Mouse (Mus musculus): ENCODE measurements around the gene Rpl14. TPM values are rescaled to one million over a fixed set of nuclear protein-coding genes. Genes with fewer than 3 reads are reported as not detected.

Gene Rpl14
- polyA plus RNA-seq, 1 experiment from 2014 or later, result 525 TPM

GRCm38 (mm10) chr9:120566384-120566783 lies 4.9 kb upstream of the Rpl14 start:
- 69% methylated on average over 5 of the region's 5 CpGs for WGBS
- H3K36me3 ChIP-seq (ENCODE audit: control insufficient read depth, insufficient read depth, low read length), result no peaks in the 10 kb centered on the region
- no peak overlapping the region for H3K4me2 ChIP-seq (ENCODE audit: low read length)
- no peaks in the 10 kb centered on the region for H3K27me3 ChIP-seq (ENCODE audit: control insufficient read depth, insufficient read depth, low read length)
- H3K4me1 ChIP-seq (ENCODE audit: control insufficient read depth, insufficient read depth, low read length), result peaks cover 4% of the 10 kb centered on the region; the same call in 1 of the 2 replicates
- DNase-seq (no peak), ATAC-seq (ENCODE audit: low FRiP score, low TSS enrichment) (no peak)
- no peak overlapping the region for H3K4me3 ChIP-seq (replicated peaks; ENCODE audit: low read depth, low read length)
- no peak overlapping the region for H3K27ac ChIP-seq (replicated peaks; ENCODE audit: low read depth, low read length)
- no peaks in the 10 kb centered on the region for H3K9me3 ChIP-seq (ENCODE audit: control insufficient read depth, low read length)
- H3K9ac ChIP-seq (replicated peaks; ENCODE audit: low read length), result no peak overlapping the region

GRCm38 (mm10) chr9:120568917-120569316 lies 2.3 kb upstream of the Rpl14 start:
- WGBS, result 78% methylated on average over 2 of the region's 2 CpGs
- ATAC-seq (ENCODE audit: low FRiP score, low TSS enrichment), result no peak
- no peaks in the 10 kb centered on the region for H3K27me3 ChIP-seq (ENCODE audit: control insufficient read depth, insufficient read depth, low read length)

GRCm38 (mm10) chr9:120569721-120570333 lies 1.4 kb upstream of the Rpl14 start:
- WGBS, result 60% methylated on average over 13 of the region's 13 CpGs
- DNase-seq (peak; percentile 74), ATAC-seq (ENCODE audit: low FRiP score, low TSS enrichment) (no peak)
- Histone ChIP-seq H3K4me3 (replicated peaks; ENCODE audit: low read depth, low read length) (no peak overlapping the region), H3K9me3 (ENCODE audit: control insufficient read depth, low read length) (no peaks in the 10 kb centered on the region), H3K9ac (replicated peaks; ENCODE audit: low read length) (no peak overlapping the region), H3K4me2 (ENCODE audit: low read length) (no peak overlapping the region), H3K36me3 (ENCODE audit: control insufficient read depth, insufficient read depth, low read length) (peaks cover 22% of the 10 kb centered on the region), H3K27me3 (ENCODE audit: control insufficient read depth, insufficient read depth, low read length) (no peaks in the 10 kb centered on the region), H3K4me1 (ENCODE audit: control insufficient read depth, insufficient read depth, low read length) (peaks cover 10% of the 10 kb centered on the region; the same call in 1 of the 2 replicates), H3K27ac (replicated peaks; ENCODE audit: low read depth, low read length) (no peak overlapping the region)

More at GRCm38 (mm10) chr9:120568917-120569316, 2.3 kb upstream of the Rpl14 start:
- Histone ChIP-seq H3K36me3 (ENCODE audit: control insufficient read depth, insufficient read depth, low read length) (peaks cover 13% of the 10 kb centered on the region), H3K4me1 (ENCODE audit: control insufficient read depth, insufficient read depth, low read length) (peaks cover 10% of the 10 kb centered on the region; the same call in 1 of the 2 replicates), H3K9me3 (ENCODE audit: control insufficient read depth, low read length) (no peaks in the 10 kb centered on the region), H3K9ac (replicated peaks; ENCODE audit: low read length) (no peak overlapping the region), H3K27ac (replicated peaks; ENCODE audit: low read depth, low read length) (no peak overlapping the region), H3K4me3 (replicated peaks; ENCODE audit: low read depth, low read length) (no peak overlapping the region), H3K4me2 (ENCODE audit: low read length) (no peak overlapping the region)
- no peak for DNase-seq

- WGBS, result 62% methylated on average over 2 of the region's 2 CpGs
- ATAC-seq (ENCODE audit: low FRiP score, low TSS enrichment) (no peak), DNase-seq (no peak)
- Histone ChIP-seq H3K4me1 (ENCODE audit: control insufficient read depth, insufficient read depth, low read length) (peaks cover 10% of the 10 kb centered on the region; the same call in 1 of the 2 replicates), H3K4me2 (ENCODE audit: low read length) (peak overlapping the region; percentile 83), H3K9ac (replicated peaks; ENCODE audit: low read length) (no peak overlapping the region), H3K27ac (replicated peaks; ENCODE audit: low read depth, low read length) (no peak overlapping the region), H3K27me3 (ENCODE audit: control insufficient read depth, insufficient read depth, low read length) (no peaks in the 10 kb centered on the region), H3K9me3 (ENCODE audit: control insufficient read depth, low read length) (no peaks in the 10 kb centered on the region), H3K36me3 (ENCODE audit: control insufficient read depth, insufficient read depth, low read length) (peaks cover 27% of the 10 kb centered on the region), H3K4me3 (replicated peaks; ENCODE audit: low read depth, low read length) (peak overlapping the region; percentile 81; the same call in 1 of the 2 replicates)
These were observed 914 bp upstream of the Rpl14 start for GRCm38 (mm10) chr9:120570334-120570725.

GRCm38 (mm10) chr9:120571593-120572385 lies 545 bp downstream of the Rpl14 start:
- Histone ChIP-seq H3K4me3 (replicated peaks; ENCODE audit: low read depth, low read length) (peak overlapping the region; percentile 81), H3K27me3 (ENCODE audit: control insufficient read depth, insufficient read depth, low read length) (no peaks in the 10 kb centered on the region), H3K4me1 (ENCODE audit: control insufficient read depth, insufficient read depth, low read length) (peaks cover 10% of the 10 kb centered on the region; the same call in 1 of the 2 replicates), H3K4me2 (ENCODE audit: low read length) (peak overlapping the region; percentile 83), H3K9me3 (ENCODE audit: control insufficient read depth, low read length) (no peaks in the 10 kb centered on the region), H3K27ac (replicated peaks; ENCODE audit: low read depth, low read length) (peak overlapping the region; percentile 78), H3K36me3 (ENCODE audit: control insufficient read depth, insufficient read depth, low read length) (peaks cover 34% of the 10 kb centered on the region), H3K9ac (replicated peaks; ENCODE audit: low read length) (peak overlapping the region; percentile 84)
- WGBS, result 2% methylated on average over 53 of the region's 53 CpGs
- DNase-seq (no peak), ATAC-seq (ENCODE audit: low FRiP score, low TSS enrichment) (peak; percentile 79)

GRCm38 (mm10) chr9:120575748-120576661 lies 4.8 kb downstream of the Rpl14 start:
- peak overlapping the region; percentile 94 for H3K4me2 ChIP-seq (ENCODE audit: low read length)
- 0 out of 2 replicates have a peak overlapping the region, but pooled peaks have one; percentile 2 for H3K27ac ChIP-seq (replicated peaks; ENCODE audit: low read depth, low read length)
- H3K9ac ChIP-seq (replicated peaks; ENCODE audit: low read length), result no peak overlapping the region
- H3K36me3 ChIP-seq (ENCODE audit: control insufficient read depth, insufficient read depth, low read length), result peaks cover 34% of the 10 kb centered on the region
- no peak overlapping the region for H3K4me3 ChIP-seq (replicated peaks; ENCODE audit: low read depth, low read length)
- DNase-seq (peak; percentile 23), ATAC-seq (ENCODE audit: low FRiP score, low TSS enrichment) (no peak)
- no peaks in the 10 kb centered on the region for H3K9me3 ChIP-seq (ENCODE audit: control insufficient read depth, low read length)
- no peaks in the 10 kb centered on the region for H3K27me3 ChIP-seq (ENCODE audit: control insufficient read depth, insufficient read depth, low read length)
- H3K4me1 ChIP-seq (ENCODE audit: control insufficient read depth, insufficient read depth, low read length), result peaks cover 10% of the 10 kb centered on the region; the same call in 1 of the 2 replicates
- 65% methylated on average over 6 of the region's 6 CpGs for WGBS

- peak overlapping the region; percentile 2; the same call in 1 of the 2 replicates for H3K27ac ChIP-seq (replicated peaks; ENCODE audit: low read depth, low read length)
- no peak overlapping the region for H3K9ac ChIP-seq (replicated peaks; ENCODE audit: low read length)
- WGBS, result under 1% methylated on average over 4 of the region's 4 CpGs
These were observed 5.4 kb downstream of the Rpl14 start for GRCm38 (mm10) chr9:120576662-120577013.

GRCm38 (mm10) chr9:120577133-120577651 lies 5.9 kb downstream of the Rpl14 start:
- WGBS, result under 1% methylated on average over 43 of the region's 43 CpGs
- Histone ChIP-seq H3K4me3 (replicated peaks; ENCODE audit: low read depth, low read length) (peak overlapping the region; percentile 66), H3K4me1 (ENCODE audit: control insufficient read depth, insufficient read depth, low read length) (peaks cover 11% of the 10 kb centered on the region; the same call in 1 of the 2 replicates), H3K36me3 (ENCODE audit: control insufficient read depth, insufficient read depth, low read length) (peaks cover 34% of the 10 kb centered on the region), H3K9ac (replicated peaks; ENCODE audit: low read length) (peak overlapping the region; percentile 77), H3K27me3 (ENCODE audit: control insufficient read depth, insufficient read depth, low read length) (no peaks in the 10 kb centered on the region), H3K4me2 (ENCODE audit: low read length) (peak overlapping the region; percentile 94), H3K27ac (replicated peaks; ENCODE audit: low read depth, low read length) (peak overlapping the region; percentile 68; the same call in 1 of the 2 replicates), H3K9me3 (ENCODE audit: control insufficient read depth, low read length) (no peaks in the 10 kb centered on the region)
- ATAC-seq (ENCODE audit: low FRiP score, low TSS enrichment), result peak; percentile 91
- peak; percentile 99 for DNase-seq

More at GRCm38 (mm10) chr9:120576662-120577013, 5.4 kb downstream of the Rpl14 start:
- Histone ChIP-seq H3K9me3 (ENCODE audit: control insufficient read depth, low read length) (no peaks in the 10 kb centered on the region), H3K4me2 (ENCODE audit: low read length) (peak overlapping the region; percentile 94), H3K4me1 (ENCODE audit: control insufficient read depth, insufficient read depth, low read length) (peaks cover 10% of the 10 kb centered on the region; the same call in 1 of the 2 replicates), H3K4me3 (replicated peaks; ENCODE audit: low read depth, low read length) (peak overlapping the region; percentile 66), H3K36me3 (ENCODE audit: control insufficient read depth, insufficient read depth, low read length) (peaks cover 34% of the 10 kb centered on the region), H3K27me3 (ENCODE audit: control insufficient read depth, insufficient read depth, low read length) (no peaks in the 10 kb centered on the region)
- DNase-seq, result peak; percentile 33
- no peak; the same call in 1 of the 2 replicates for ATAC-seq (ENCODE audit: low FRiP score, low TSS enrichment)

Measured in midbrain, embryonic 14.5 days (tissue).